Mouse (Mus musculus) layer of hippocampus, adult 8-10 months (tissue): Measurements from ENCODE around the gene Gm20911. TPM values are rescaled to one million over a fixed set of nuclear protein-coding genes. Genes with fewer than 3 reads are reported as not detected.
"Not testable (repeated sequence)": the region's sequence is repeated elsewhere in the genome, so short reads cannot be mapped to it uniquely, and the experiment has no call there.

Experiments used
- DNase-seq, 2 experiments: peaks; one replicate each; pipeline ENCODE4 v3.0.0; 2022; ENCODE audit warnings: low spot score in 2 of 2
- total RNA-seq, 4 experiments: library from RNA; stranded (reverse); gene quantifications; 2 replicates each; pipeline ENCODE4 v1.2.4; 2022

Gm20911 gene
- total RNA-seq: not detected

GRCm38 (mm10) chrY:81457707-81458106 lies at the start of gene Gm20911:
Gene Gm20911 (plus strand): TSS chrY:81458007.
- DNase-seq: not testable (repeated sequence)
